Mouse (Mus musculus) forebrain, embryonic 10.5 days (tissue): Measurements from ENCODE around the gene Ppp2r2d. TPM values are rescaled to one million over a fixed set of nuclear protein-coding genes. Genes with fewer than 3 reads are reported as not detected.

Source experiments
- DNase-seq: peaks from one replicate; pipeline ENCODE4 v3.0.0-alpha.2; 2017; ENCODE audit warnings: low spot score; ENCODE audit errors: extremely low spot score
- H3K27ac ChIP-seq: fragments of 300-500 bp; sonication (generic); 2 replicates; pipeline ENCODE4 v1.5.1; 2016; ENCODE audit warnings: mild to moderate bottlenecking
- H3K27me3 ChIP-seq: fragments of 300-500 bp; sonication (generic); 2 replicates; pipeline ENCODE4 v1.6.1; 2016; ENCODE audit warnings: mild to moderate bottlenecking; ENCODE audit not compliant: poor library complexity, severe bottlenecking
- H3K36me3 ChIP-seq: fragments of 300-500 bp; sonication (generic); replicated peaks from 2 replicates; pipeline ENCODE4 v1.6.1; 2016; ENCODE audit warnings: mild to moderate bottlenecking, moderate library complexity
- H3K4me1 ChIP-seq: fragments of 300-500 bp; sonication (generic); 2 replicates; pipeline ENCODE4 v1.6.1; 2016
- H3K4me3 ChIP-seq: fragments of 300-500 bp; sonication (generic); 2 replicates; pipeline ENCODE4 v1.5.1; 2016; ENCODE audit warnings: mild to moderate bottlenecking, moderate library complexity
- H3K9me3 ChIP-seq: fragments of 300-500 bp; sonication (generic); 2 replicates; pipeline ENCODE4 v1.6.1; 2016; ENCODE audit warnings: mild to moderate bottlenecking, moderate library complexity
- WGBS: fragments of 180-500 bp; shearing (Covaris S2); methylation state at CpG from one replicate; pipeline ENCODE4 v1.1.7; 2016; 5-methylcytosine and 5-hydroxymethylcytosine counted together
- polyA plus RNA-seq: library from polyadenylated mRNA; unstranded; fragments of >200 nt; fragmentation: Nextera tagmentation; extraction: Ambion mirVana; gene quantifications from 2 replicates; pipeline ENCODE4 v1.2.1, GENCODE M21; 2016

The Ppp2r2d gene
- polyA plus RNA-seq, 1 experiment from 2014 or later = 44.4 TPM

DNA sequence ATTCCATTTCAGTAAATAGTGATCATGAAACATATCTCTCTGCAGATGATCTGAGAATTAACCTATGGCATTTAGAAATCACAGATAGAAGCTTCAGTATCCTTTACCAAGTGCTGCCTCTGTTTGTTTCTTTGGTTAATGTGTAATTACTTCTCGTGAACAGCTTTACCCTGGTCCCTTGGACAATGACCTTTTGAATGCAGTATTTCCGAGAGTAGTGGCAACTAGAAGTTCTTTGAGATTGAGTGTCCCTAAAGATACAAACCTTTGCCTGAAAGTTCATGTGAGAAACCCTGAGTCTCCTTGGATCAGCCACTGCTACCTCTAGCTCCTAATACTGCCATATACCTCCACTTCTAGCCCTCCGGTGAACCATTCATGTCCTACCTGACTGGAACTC is 27.1 kb downstream of the Ppp2r2d start:
- 90% methylated on average over 3 of the region's 3 CpGs for WGBS

DNA sequence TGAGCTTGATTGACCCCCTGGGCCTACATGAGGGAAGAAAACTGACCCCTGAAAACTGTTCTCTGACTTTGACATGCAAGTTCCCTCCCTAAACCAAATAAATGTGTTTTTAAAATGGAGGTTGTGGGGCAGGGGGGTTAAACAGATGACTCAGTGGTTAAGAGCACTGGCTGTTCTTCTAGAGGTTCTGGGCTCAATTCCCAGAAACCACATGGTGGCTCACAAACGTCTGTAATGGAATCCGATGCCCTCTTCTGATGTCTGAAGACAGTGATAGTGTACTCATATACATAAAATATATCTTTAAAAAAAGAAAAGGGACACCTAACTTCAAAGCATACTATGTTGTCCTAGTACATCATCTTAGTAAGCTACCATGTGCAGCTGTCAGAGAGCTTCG is 29.2 kb downstream of the Ppp2r2d start:
- H3K27me3 ChIP-seq = no peaks in the 10 kb centered on the region
- H3K36me3 ChIP-seq = peaks cover 100% of the 10 kb centered on the region
- no peak overlapping the region for H3K4me3 ChIP-seq
- H3K9me3 ChIP-seq = no peaks in the 10 kb centered on the region
- DNase-seq = no peak
- no peak overlapping the region for H3K27ac ChIP-seq
- 94% methylated on average over 3 of the region's 3 CpGs for WGBS
- H3K4me1 ChIP-seq = no peaks in the 10 kb centered on the region

More for the DNA sequence above, 27.1 kb downstream of the Ppp2r2d start:
- Histone ChIP-seq H3K27ac (no peak overlapping the region), H3K27me3 (no peaks in the 10 kb centered on the region), H3K36me3 (peaks cover 99% of the 10 kb centered on the region), H3K9me3 (no peaks in the 10 kb centered on the region), H3K4me1 (no peaks in the 10 kb centered on the region), H3K4me3 (no peak overlapping the region)
- DNase-seq = no peak

DNA sequence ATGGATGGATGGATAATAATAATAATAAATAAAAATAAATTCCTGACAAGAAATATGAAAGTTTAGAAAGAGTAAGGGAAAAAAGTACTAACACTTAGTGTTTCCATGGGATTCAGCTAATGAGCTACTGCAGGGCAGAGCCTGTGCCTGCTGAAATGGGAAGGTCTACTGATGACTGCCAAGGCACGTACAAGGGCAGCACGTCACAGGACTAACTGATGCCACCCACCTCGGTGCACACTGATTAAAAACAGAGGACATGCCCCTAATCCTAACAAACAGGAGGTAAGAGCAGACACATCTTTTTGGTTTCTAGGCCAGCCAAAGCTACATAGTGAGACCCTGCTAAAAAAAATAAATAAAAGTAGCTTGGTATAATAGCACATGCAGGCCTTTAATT is 37.8 kb downstream of the Ppp2r2d start:
- no peak overlapping the region for H3K4me3 ChIP-seq
- no peak overlapping the region for H3K27ac ChIP-seq
- no peaks in the 10 kb centered on the region for H3K9me3 ChIP-seq
- DNase-seq = no peak
- WGBS = 93% methylated on average over 3 of the region's 3 CpGs
- peaks cover 87% of the 10 kb centered on the region for H3K36me3 ChIP-seq
- H3K4me1 ChIP-seq = no peaks in the 10 kb centered on the region
- no peaks in the 10 kb centered on the region for H3K27me3 ChIP-seq

DNA sequence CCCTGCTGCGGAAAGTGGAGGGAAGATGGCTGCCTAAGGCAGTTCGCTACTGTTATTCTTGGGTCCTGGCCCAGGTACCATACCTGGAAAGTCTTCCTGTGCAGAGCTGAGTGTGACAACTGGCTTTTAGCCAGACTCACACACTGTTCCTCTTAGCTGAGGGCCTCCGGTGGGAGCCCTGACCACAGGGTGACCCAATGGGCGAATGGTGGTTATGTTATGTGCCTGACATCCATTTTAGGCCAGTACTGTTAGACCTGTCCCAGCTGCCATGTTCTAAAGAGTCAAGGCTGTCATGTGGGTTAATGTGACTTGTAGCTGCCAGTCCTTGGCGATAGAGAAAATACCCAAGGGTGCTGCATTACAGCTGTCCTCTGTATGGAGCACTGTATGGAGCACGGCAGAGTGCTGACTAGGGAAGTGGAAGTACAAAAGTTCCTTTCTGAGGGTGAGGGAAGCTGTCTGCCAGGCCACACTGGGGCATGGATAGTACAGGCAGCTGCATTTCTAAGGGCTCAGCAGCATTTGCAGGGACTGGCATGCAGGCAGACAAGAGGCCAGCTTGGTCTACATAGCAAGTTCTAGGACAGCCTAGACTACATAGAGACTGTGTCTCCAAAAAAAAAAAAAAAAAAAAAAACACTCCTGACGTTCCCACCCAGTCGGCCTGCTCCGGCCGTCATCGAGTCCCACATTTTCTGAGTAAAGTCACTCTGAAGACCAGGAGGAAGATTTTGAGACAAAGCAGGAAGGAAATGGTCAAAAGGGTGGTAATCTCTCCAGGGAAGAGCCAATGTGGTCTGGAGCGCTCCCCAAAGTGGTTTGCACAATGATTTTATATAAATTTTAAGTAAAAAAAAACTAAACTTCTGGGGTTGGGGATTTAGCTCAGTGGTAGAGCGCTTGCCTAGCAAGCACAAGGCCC is 39.7 kb downstream of the Ppp2r2d start:
- Histone ChIP-seq H3K27ac (no peak overlapping the region), H3K27me3 (no peaks in the 10 kb centered on the region), H3K4me3 (no peak overlapping the region), H3K9me3 (no peaks in the 10 kb centered on the region), H3K36me3 (peaks cover 70% of the 10 kb centered on the region), H3K4me1 (no peaks in the 10 kb centered on the region)
- no peak for DNase-seq
- 93% methylated on average over 13 of the region's 13 CpGs for WGBS

DNA sequence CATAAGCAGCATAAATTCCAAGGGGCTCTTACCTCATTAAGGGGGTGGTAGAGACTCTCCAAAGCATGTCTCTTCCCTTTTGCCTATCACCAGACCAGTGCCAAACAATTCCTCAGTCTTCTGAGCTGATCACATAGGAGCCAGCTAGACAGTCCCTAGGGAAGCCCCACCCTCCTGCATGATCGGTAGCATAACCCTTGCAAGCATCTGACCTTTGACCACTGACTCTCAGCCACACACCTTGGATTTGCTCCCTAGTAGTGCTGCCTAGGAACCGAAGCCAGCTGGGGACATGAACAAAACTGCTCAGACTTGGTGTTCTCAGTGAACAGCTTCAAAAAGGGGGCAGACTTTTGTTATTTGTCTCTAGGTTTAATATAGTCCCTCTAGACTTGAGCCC is 52.2 kb downstream of the Ppp2r2d start:
- Histone ChIP-seq H3K9me3 (no peaks in the 10 kb centered on the region), H3K4me3 (no peak overlapping the region), H3K36me3 (peaks cover 77% of the 10 kb centered on the region), H3K4me1 (no peaks in the 10 kb centered on the region), H3K27ac (no peak overlapping the region), H3K27me3 (no peaks in the 10 kb centered on the region)
- 82% methylated on average over 2 of the region's 2 CpGs for WGBS
- no peak for DNase-seq

DNA sequence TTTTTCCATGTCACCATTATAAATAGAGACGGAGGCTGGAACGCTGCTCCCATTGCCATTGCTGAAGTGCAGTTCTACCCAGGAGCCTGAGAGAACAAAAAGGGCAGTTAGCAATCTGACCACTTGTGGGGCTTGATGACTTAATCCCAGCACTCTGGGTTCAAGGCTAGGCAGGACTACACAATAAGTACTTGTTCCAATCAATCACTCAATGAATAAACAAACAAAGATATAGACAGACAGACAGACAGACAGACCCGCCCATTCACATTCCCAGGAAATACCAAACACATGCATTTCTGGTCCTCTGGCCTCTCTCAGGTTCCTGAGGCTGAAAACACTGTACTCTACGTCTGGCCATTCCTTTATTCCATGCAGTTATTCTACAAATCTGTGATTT is 52.9 kb downstream of the Ppp2r2d start:
- H3K4me1 ChIP-seq = no peaks in the 10 kb centered on the region
- peaks cover 70% of the 10 kb centered on the region for H3K36me3 ChIP-seq
- no peak for DNase-seq
- H3K27me3 ChIP-seq = no peaks in the 10 kb centered on the region
- no peak overlapping the region for H3K27ac ChIP-seq
- WGBS = 92% methylated on average over 4 of the region's 4 CpGs
- no peak overlapping the region for H3K4me3 ChIP-seq
- no peaks in the 10 kb centered on the region for H3K9me3 ChIP-seq

DNA sequence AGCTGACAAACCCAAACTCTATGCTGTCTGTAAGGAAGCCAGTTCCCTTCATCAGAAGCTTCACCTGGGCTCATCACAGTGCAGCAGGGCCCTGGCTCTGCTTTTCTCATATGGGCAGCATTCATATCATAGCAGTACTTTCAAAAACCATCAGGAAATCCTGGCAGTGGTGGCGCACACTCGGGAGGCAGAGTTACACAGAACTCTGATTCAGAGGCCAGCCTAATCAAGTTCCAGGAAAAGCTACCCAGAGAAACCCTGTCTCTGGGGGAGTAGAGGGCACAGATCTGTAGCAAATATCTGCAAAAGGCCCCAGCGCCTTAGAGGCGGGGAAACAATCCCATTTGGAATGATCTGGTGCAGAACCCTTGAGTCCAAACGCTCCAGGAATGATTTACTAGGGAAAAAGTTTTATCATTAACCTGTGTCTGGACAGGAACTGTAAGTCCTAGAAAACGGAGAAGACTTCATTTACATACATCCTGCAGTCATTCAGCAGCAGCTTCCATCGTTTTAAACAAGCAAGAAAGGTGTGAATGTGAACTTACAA is 58.1 kb downstream of the Ppp2r2d start:
- H3K36me3 ChIP-seq = peaks cover 30% of the 10 kb centered on the region
- no peak overlapping the region for H3K27ac ChIP-seq
- no peaks in the 10 kb centered on the region for H3K9me3 ChIP-seq
- H3K27me3 ChIP-seq = no peaks in the 10 kb centered on the region
- no peak for DNase-seq
- WGBS = 87% methylated on average over 7 of the region's 7 CpGs
- no peak overlapping the region for H3K4me3 ChIP-seq
- H3K4me1 ChIP-seq = peaks cover 32% of the 10 kb centered on the region

DNA sequence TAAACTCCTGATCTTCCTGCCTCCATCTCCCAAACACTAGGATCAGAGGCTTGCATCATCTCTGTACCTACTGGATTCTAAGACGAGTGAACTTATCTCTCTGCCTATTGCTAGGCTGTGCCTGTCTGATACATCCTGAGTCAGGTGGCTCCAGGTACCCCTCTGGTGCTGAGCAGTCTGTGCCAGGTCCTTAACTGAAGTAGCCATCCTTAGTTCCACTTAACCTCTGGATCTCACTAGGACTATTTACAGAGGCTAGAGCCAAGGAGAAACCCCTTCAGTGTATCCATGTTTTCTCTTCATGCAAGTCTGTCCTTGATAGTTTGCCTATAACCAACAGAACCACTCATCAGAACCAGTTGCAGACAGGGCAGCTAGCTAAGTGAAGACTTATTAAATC is 60.6 kb downstream of the Ppp2r2d start:
- H3K36me3 ChIP-seq = peaks cover 12% of the 10 kb centered on the region
- no peaks in the 10 kb centered on the region for H3K9me3 ChIP-seq
- WGBS = 85% methylated on average over 1 of the region's 1 CpGs
- no peak for DNase-seq
- H3K27me3 ChIP-seq = 0 out of 2 replicates have a peak, but pooled peaks cover 9% of the 10 kb centered on the region
- peak overlapping the region; percentile 70; the same call in 1 of the 2 replicates for H3K27ac ChIP-seq
- H3K4me1 ChIP-seq = peaks cover 50% of the 10 kb centered on the region
- peak overlapping the region; percentile 87 for H3K4me3 ChIP-seq

DNA sequence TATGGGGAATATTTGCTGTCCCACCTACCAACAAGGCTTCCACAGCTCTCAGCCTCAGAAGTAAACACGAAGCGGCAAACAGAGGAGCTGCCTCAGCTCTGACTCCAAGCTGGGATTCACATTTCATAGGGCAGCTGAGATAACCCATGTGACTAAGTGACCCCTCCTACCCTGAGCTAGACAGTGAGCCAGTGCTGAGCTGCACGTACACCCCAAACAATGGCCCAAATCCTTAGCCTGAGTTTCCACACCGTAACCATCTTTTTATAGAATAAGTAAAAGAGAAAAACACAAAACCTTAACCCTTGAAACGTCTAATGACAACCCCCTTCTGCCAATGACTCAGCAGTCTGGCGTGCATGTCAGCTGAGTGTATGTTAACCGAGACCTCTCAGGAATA is 61.2 kb downstream of the Ppp2r2d start:
- H3K9me3 ChIP-seq = no peaks in the 10 kb centered on the region
- H3K36me3 ChIP-seq = peaks cover 12% of the 10 kb centered on the region
- 0 out of 2 replicates have a peak, but pooled peaks cover 10% of the 10 kb centered on the region for H3K27me3 ChIP-seq
- peak overlapping the region; percentile 87 for H3K4me3 ChIP-seq
- peaks cover 50% of the 10 kb centered on the region for H3K4me1 ChIP-seq
- WGBS = 19% methylated on average over 7 of the region's 7 CpGs
- DNase-seq = no peak
- H3K27ac ChIP-seq = peak overlapping the region; percentile 70

DNA sequence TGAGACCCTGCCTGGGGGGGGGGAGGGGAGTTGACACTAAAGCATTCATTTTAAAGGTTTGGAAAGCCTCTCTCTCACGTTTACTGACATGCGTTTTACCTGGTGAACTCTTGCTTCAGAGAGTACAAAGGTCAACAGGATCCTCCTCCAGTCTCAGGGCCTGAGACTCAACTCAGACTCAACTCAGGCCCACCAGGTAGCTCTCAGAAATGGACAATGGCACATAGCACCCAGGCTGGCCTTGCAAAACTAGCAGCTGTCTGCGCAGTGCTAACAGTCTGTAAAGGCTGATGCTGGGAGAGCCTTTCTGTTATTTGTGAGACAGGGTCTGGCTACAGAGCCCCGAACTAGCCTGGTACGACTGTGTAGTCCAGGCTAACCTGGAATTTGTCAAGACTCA is 62.1 kb downstream of the Ppp2r2d start:
- DNase-seq = no peak
- 56% methylated on average over 5 of the region's 5 CpGs for WGBS
- Histone ChIP-seq H3K9me3 (no peaks in the 10 kb centered on the region), H3K4me1 (peaks cover 50% of the 10 kb centered on the region), H3K27ac (peak overlapping the region; percentile 94), H3K27me3 (0 out of 2 replicates have a peak, but pooled peaks cover 10% of the 10 kb centered on the region), H3K36me3 (peaks cover 12% of the 10 kb centered on the region), H3K4me3 (peak overlapping the region; percentile 87)

DNA sequence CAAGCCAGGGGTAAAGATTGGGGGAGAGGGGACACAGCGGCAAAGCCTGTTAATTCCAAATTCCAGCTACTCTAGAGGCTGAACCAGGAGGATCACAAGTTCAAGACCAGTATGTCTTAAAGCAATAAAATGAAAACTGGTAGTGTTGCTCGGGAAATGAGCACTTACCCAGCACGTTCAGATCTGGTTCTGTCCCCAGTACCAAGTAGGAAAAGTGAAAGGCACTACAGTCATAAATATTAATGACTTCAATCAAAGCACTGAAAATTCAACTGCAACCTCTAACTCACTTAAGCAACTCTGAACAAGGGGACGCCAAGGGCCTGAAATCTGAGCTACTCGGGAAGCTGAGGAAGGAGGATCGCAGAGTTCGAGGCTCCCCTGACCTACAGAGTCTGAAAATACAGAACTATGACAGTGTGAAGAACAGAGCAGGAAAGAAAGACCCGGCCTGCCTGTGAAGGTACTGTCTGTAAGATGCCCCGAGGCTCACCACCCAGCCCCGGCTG is 62.9 kb downstream of the Ppp2r2d start:
- no peak for DNase-seq
- Histone ChIP-seq H3K4me3 (peak overlapping the region; percentile 87), H3K27ac (peak overlapping the region; percentile 94), H3K27me3 (0 out of 2 replicates have a peak, but pooled peaks cover 10% of the 10 kb centered on the region), H3K4me1 (peaks cover 50% of the 10 kb centered on the region), H3K36me3 (peaks cover 12% of the 10 kb centered on the region), H3K9me3 (no peaks in the 10 kb centered on the region)
- 6% methylated on average over 10 of the region's 10 CpGs for WGBS

DNA sequence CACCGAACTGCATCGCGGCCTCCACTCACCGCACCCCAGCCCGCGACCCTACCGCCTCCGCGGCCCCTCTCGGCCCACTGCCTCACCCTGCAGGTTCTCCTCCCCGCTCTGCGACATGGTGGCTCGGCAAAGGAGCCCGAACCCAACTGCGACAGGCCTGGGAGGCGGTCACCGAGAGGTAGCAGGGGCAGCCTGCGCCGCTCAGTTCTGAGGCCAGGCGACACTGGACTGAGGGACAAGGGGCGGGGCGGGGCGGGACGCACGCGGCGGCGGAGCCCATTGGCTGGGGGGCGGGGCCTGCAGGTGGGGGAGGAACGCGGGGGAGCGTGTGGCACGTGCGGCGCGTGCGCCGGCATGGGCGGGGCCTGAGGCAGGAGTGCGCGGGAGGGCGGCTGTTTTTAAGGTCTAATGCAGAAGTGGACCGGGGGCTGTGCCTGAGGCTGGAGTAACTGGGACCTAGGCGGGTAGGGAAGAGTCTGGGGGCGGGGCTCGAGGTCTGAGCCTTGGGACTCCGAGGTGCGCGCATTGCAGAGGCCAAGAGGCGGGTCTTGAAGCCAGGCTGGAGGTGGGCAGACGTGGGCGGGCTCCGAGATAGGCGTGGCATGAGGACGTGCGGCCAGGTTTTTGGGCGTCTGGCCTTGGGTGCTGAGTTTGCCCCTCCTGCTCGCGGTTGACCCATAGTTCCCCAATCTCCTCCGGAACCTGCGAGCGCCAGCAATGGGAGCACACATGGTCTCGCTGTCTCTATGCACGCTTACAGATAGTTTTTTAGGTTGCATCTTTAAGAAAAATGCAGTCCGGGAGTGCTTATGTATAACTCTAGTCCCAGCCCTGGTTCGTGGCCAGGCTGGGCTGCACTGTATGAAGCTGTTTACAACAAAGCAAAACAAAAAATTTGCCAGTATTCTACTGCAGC is 63.7 kb downstream of the Ppp2r2d start, which contains the start of gene Bnip3:
Gene Bnip3, minus strand, starts transcription at position 243 of the 916 bp plus-strand sequence.
- Histone ChIP-seq H3K27ac (peak within 1 kb of the TSS; percentile 94), H3K4me3 (peak within 1 kb of the TSS; percentile 87), H3K27me3 (0 out of 2 replicates have a peak, but pooled peaks cover 10% of the 10 kb centered on the region), H3K36me3 (peaks cover 12% of the 10 kb centered on the region), H3K4me1 (peaks cover 50% of the 10 kb centered on the region), H3K9me3 (no peaks in the 10 kb centered on the region)
- WGBS = under 1% methylated on average over 65 of the region's 66 CpGs
- peak; percentile 94 for DNase-seq
